Mouse (Mus musculus) cortical plate, adult 2 months (tissue): ENCODE results near the gene Snx3.

Experiments used
- CTCF ChIP-seq: fragments of 200-500 bp; IDR thresholded peaks from 2 replicates; pipeline ENCODE4 v1.5.1; 2011; ENCODE audit warnings: mild to moderate bottlenecking, control low read depth, low read length; ENCODE audit not compliant: insufficient read depth; ENCODE audit errors: extremely low read depth
- POLR2A ChIP-seq: fragments of 200-500 bp; IDR thresholded peaks from 2 replicates; pipeline ENCODE4 v1.6.1; 2011; ENCODE audit warnings: mild to moderate bottlenecking, low read length, control low read depth; ENCODE audit not compliant: insufficient read depth; ENCODE audit errors: extremely low read depth

DNA sequence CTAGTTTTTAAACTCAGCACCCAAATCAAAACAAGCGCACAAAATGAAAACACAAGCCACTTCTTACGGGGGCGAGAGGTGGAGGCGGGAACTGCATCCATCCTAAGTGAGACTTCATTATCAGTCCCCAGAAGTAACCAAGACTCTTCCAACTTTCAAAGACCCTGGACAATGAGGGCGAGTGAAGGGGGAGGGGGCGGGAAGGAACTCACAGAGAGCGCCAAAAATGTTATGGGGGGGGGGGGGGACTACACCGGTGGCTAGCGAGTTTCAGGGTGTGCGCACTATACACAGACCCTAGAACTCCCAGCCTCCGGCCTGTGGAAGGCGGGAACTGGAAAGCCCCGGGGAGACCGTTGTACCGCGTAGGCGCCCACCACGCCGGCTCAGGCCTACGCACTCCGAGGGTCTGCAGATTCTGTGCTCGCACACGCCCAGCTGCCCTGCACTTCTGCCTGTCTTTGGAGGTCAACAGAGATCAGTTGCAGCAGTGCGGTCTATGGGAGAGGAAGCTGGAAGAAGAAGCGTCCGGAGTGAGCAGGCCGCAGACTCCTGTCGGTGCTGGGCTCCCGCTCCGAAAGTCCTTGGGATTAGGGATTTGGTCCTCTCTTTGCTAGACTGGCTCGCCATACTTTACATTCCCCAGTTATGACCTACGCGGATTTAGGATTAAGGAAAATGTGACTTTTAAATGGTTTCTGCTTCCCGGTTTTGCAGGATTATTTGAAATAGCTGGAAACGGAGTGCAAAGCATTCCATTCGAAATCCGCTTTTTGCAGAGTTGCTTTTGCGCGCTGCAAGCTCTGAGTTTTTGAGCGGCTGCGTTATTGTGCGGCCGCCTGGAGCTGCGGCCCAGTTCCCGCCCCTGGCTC, 80.1 kb downstream of the Snx3 start:
- TF ChIP-seq CTCF (no peak), POLR2A (no peak)
